Mouse (Mus musculus): ENCODE measurements around the gene Sorcs2. TPM values are rescaled to one million over a fixed set of nuclear protein-coding genes. Genes with fewer than 3 reads are reported as not detected.

The Sorcs2 gene
- total RNA-seq, 2 experiments from 2014 or later, result 0.94 to 2.3 TPM

DNA sequence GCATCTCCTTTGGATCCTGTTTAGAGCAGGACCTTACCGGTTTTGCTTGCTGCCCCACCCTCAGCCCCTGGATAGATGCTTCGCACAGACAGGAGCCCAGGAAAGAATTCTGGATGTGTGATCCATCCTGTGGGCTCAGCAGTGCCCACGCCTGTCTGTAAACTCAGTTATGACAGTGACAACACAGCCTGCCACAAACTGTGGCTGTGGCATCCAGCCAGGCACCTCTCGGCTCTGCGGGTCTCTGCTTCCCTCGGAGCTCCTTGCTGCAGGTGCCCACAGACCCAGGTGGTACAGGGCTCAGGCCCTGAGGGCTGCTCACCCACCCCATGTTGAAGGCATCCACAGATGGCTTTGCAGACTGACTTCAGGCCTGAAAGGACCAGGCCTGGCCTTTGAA is 30.0 kb downstream of the Sorcs2 start:
- TF ChIP-seq CTCF (IDR thresholded peaks at IDR 0.05), result no peak
- intact Hi-C loops (cut with DNase I), result no loop called here
- Histone ChIP-seq H3K4me3 (no peak overlapping the region), H3K27ac (peak overlapping the region; percentile 92)
- no peak for DNase-seq

DNA sequence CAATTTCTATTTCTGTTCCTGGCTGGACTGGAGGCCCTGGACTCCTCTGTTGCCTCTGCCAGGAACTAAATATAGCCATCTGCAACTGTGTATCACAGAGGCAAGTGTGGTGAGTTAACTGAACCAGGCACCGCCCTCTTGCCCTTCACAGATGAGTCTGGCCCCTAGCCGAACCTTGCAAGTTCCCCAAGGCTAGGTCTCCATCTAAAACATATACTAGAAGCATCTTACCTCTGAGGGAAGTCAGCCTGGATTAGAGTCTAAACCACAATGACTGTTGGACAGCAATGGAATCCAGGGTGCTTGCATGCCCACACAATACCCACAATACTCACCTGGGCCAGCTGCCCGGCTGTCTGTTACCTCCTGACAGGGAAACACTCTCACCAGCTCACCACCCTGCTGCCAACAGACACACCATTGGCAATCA is 30.7 kb downstream of the Sorcs2 start:
- H3K27ac ChIP-seq, result peak overlapping the region; percentile 92
- peak; percentile 83 for DNase-seq
- H3K4me3 ChIP-seq, result peak overlapping the region; percentile 43
- TF ChIP-seq CTCF (IDR thresholded peaks at IDR 0.05), result no peak
- intact Hi-C loops (cut with DNase I), result no loop called here

DNA sequence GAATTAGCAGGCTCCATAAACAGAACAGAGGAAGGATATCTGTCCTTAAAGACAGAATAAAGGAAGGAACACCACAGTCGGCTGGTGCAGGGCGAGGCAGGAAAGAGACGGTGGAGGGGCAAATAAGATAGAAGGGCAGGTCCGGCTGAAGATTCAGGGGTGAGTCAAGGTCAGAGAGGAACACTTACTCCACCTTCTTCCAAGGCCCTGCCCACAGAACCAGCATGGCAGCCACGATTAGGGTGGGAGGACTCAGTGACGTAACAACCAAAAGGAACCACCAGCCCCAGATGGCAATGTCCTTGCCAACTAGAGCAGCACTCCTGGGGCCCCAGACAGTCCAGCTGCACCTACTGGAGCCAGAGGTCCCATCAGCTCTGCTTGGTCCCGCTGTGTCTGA is 36.2 kb downstream of the Sorcs2 start:
- TF ChIP-seq CTCF (IDR thresholded peaks at IDR 0.05), result no peak
- intact Hi-C loops (cut with DNase I), result no loop called here
- Histone ChIP-seq H3K4me3 (no peak overlapping the region), H3K27ac (peak overlapping the region; percentile 70)
- DNase-seq, result no peak

DNA sequence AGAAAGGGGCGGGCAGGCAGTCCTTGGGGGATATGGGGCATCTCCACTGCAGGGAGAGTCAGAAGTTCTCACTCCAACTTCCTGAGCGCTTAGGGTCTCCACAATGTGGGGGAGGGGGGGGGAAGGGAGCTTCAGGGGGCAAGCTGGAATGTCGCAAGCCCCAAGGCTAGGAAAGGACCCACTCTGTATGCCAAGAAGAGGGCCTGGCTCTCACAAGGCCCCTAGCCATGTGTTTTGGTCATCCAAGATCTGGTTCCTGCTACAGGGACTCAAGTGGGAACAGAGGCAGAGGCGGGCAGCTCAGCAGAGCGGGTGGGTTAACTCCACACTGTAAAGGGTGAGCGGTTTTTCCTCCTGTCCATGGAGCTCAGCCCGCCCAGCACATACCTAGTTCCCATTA is 37.6 kb downstream of the Sorcs2 start:
- no peak for DNase-seq
- intact Hi-C loops (cut with DNase I), result no loop called here

DNA sequence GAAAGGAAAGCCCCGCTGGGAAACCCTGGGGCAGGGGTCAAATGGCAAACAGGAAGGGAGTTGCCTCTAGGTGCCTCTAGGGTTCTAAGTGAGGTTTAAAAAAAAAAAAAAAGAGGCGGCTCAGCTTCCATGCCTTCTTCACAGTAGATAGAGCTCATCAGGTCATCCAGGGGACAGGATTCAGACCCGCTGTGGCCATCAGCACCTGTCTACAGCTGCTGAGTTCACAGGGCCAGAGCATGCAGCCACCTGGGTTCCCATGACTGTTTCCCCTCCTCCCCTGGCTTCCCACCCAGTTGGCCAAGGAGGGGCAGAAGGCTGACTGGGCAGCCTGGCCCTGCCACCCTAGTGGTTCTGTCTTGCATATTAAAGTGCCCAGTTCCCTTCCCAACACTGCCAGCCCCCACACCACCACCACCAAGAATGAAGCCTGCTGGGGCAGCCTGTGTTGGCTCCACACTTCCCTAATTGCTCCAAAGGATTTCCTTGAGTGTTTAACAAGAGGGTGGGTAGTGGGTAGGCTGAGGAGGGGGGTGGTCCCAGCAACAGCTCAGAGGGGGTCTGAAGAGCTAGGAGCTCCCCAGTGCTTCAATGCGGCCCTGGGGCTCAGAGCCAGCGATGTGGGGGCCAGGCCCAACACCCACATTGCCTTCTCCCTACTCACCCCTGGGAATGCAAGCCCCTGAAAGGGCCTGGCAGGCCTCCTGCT is 38.2 kb downstream of the Sorcs2 start:
- DNase-seq, result peak; percentile 73
- peak overlapping the region; percentile 66 for H3K27ac ChIP-seq
- intact Hi-C loops (cut with DNase I), result no loop called here
- no peak for TF ChIP-seq CTCF (IDR thresholded peaks at IDR 0.05)
- H3K4me3 ChIP-seq, result no peak overlapping the region

More for the DNA sequence above, 37.6 kb downstream of the Sorcs2 start:
- H3K27ac ChIP-seq, result peak overlapping the region; percentile 70
- no peak overlapping the region for H3K4me3 ChIP-seq
- TF ChIP-seq CTCF (IDR thresholded peaks at IDR 0.05), result no peak

DNA sequence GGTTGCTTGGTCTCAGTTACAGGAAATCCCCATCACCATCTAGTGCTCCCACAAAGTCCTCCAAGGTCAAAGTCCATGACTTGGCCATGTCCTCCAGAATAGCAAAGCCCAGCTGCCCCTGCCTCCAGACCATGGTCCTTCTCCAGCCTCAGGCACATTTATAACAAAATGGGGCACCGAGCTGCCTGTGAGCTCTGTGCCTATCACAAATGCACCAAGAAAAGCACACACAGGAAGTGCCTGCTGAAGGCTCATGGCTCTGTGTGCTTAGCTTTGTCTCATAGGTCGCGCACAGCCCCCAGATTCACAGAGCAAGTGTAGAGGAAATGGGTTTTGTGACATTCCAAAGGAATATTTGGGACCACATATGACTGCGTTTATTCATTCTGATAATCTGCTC is 39.8 kb downstream of the Sorcs2 start:
- no peak for TF ChIP-seq CTCF (IDR thresholded peaks at IDR 0.05)
- H3K27ac ChIP-seq, result no peak overlapping the region
- intact Hi-C loops (cut with DNase I), result no loop called here
- no peak for DNase-seq
- no peak overlapping the region for H3K4me3 ChIP-seq

DNA sequence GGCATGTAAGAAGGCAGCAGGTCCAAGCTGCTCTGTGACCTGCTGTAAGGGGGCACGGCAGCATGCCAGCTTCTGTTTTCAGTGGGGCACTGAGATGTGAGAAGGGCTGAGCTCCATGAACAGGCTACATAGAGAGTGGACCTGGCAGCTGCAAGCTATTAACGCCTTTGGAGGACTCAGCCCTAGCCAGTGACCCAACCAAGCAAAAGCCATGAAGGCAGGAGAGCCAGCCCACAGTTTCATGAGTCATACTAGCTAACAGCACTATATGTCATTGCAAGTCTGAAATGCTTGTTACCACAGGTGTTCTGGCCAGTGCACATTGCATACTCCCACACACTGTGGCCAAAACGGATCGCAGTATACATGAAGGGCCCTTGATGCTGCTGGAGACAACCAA is 41.3 kb downstream of the Sorcs2 start:
- no peak for TF ChIP-seq CTCF (IDR thresholded peaks at IDR 0.05)
- DNase-seq, result peak; percentile 61
- Histone ChIP-seq H3K4me3 (no peak overlapping the region), H3K27ac (peak overlapping the region; percentile 41; the same call in 1 of the 2 replicates)
- intact Hi-C loops (cut with DNase I), result no loop called here

DNA sequence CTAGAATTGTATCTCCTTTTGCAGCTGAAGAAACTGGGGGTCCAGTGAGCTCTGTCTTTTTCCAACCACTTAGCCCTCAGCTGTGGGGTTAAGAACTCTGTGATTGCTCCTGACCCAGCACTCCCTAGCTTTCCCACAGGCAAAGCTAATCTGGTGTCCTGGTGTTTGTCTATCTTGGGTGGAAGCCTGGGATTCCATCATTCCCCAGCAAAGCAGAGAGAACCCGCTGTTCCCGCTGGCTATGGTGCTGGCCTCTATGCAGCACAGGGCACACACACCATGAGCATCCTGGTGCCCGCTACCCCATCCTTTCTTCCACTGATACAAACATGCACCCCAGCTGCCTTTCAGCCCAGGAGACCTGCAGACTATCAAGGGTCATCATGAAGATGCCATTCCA is 42.3 kb downstream of the Sorcs2 start:
- H3K4me3 ChIP-seq, result no peak overlapping the region
- no peak for DNase-seq
- intact Hi-C loops (cut with DNase I), result no loop called here
- no peak for TF ChIP-seq CTCF (IDR thresholded peaks at IDR 0.05)
- H3K27ac ChIP-seq, result no peak overlapping the region

DNA sequence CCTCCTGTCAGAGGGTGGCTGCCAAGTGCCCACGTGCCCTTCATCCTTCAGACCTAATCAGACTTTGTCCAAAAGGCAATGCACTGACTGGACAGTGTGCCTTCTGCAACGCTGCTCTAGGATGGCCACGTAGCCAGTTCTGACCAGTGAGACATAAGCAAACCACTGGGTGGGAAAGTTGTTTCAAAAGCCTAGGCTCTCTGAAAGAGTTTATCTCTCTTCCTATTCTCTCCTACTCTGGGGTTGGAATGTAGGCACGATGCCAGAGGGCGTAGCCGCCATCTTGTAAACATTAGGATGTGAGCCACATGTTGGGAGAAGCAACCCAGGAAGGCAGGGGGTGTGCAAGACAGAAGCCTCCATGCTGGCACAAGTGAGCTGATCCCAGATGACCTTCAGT is 44.3 kb downstream of the Sorcs2 start:
- Histone ChIP-seq H3K4me3 (no peak overlapping the region), H3K27ac (no peak overlapping the region)
- intact Hi-C loops (cut with DNase I), result no loop called here

DNA sequence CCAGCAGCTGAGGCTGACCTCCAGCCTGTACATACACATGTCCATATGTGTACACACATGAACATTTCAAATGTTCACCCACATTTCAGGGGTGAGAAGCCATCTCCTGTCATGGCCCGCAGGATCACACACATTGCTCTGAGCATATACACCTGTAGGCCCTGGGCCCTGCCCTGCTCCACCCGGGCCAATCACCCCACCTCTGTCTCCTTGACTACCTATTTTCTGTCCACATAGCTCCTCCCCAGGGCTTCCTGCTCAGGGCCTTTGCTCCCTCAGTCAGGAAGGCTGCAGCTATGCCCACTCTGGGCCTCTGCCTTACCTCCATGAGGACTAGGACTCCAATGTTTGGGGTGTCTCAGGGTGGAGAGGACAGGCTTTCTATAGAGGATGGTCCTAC is 44.7 kb downstream of the Sorcs2 start:
- TF ChIP-seq CTCF (IDR thresholded peaks at IDR 0.05), result no peak
- intact Hi-C loops (cut with DNase I), result no loop called here

More for the DNA sequence above, 44.3 kb downstream of the Sorcs2 start:
- no peak for TF ChIP-seq CTCF (IDR thresholded peaks at IDR 0.05)
- DNase-seq, result no peak

DNA sequence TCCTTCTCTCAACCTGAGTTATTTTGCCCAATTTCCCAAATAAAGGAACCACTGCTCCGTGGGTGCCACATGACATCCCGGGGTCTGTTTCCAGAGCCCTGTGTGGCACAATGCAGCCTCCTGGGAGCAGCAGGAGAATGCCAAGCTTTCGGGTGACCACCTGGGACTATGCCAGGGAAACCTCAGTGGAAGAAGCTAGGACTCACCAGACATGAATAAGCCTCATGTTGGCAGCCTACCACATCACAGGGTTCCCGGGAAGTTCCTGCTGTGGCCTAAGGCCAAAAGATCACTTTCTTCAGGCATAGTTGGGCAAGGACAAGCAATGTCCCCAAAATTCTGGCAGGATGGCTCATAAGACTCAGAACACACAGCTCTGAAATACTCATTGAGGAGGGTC is 51.2 kb downstream of the Sorcs2 start:
- intact Hi-C loops (cut with DNase I), result no loop called here
- no peak for TF ChIP-seq CTCF (IDR thresholded peaks at IDR 0.05)
- DNase-seq, result no peak
- no peak overlapping the region for H3K27ac ChIP-seq
- no peak overlapping the region for H3K4me3 ChIP-seq

More for the DNA sequence above, 44.7 kb downstream of the Sorcs2 start:
- Histone ChIP-seq H3K27ac (no peak overlapping the region), H3K4me3 (no peak overlapping the region)
- DNase-seq, result no peak

DNA sequence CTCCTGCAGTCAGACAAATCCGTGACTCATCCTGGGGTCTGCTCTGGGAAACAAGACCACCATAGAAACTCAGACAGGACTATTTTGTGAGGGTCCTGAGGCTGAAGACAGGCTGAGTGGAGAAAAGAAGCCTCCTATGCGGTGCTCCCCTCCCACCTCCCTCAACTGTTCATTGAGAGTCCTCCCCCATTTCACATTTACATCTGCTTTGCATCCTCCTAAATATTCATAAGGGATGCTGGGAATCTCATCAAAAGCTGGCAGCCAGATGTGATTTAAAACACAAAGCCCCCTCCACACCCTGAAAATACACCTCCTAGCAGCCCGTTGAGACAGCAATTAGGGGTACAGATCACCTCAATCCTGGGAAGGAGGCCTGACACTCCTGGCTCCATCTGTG is 58.7 kb downstream of the Sorcs2 start:
- Histone ChIP-seq H3K27ac (no peak overlapping the region), H3K4me3 (no peak overlapping the region)
- intact Hi-C loops (cut with DNase I), result no loop called here
- no peak for DNase-seq
- TF ChIP-seq CTCF (IDR thresholded peaks at IDR 0.05), result no peak

DNA sequence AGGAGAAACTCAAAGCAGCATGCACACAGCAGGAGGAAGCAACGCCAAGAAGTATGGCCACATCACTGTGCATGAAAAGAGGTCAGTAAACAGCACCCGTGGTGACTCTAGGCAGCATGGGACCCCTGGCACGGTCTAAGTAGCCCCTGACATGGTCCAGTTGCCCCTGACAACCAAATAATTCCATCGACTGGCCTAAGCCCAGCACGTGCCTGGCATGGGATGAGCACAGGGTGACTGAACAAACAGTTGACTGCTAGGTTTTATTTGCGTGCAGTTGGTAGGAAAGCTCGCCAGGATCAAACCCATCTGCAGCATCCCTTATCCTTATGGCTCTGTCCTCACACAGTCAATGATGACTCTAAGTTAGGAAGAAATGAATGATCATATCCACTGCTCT is 61.7 kb downstream of the Sorcs2 start:
- DNase-seq, result no peak
- intact Hi-C loops (cut with DNase I), result no loop called here
- no peak overlapping the region for H3K27ac ChIP-seq
- TF ChIP-seq CTCF (IDR thresholded peaks at IDR 0.05), result no peak
- no peak overlapping the region for H3K4me3 ChIP-seq

DNA sequence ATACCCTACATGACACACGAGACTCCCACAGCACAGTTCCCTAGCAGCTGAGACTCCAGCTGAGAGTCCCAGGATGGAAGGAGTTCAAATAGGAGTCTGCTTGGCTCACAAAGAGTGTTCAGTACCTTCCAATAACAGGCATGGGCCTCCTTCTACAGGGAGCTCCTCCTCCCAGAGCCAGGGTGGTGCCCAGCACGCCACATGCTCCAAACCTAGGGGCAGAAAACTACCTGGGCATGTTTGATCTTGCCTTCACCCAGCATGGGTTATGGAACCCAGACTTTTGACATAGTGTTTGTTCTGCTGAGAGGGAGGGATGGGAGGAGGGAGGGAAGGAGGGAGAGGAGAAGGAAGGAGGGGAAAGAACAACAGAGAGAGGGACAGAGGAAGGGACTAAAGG is 62.3 kb downstream of the Sorcs2 start:
- intact Hi-C loops (cut with DNase I), result no loop called here
- DNase-seq, result no peak
- Histone ChIP-seq H3K27ac (no peak overlapping the region), H3K4me3 (no peak overlapping the region)
- no peak for TF ChIP-seq CTCF (IDR thresholded peaks at IDR 0.05)
